Mouse (Mus musculus) liver, adult 2 months (tissue): ENCODE measurements at regions not wholly inside any gene's neighbourhood (a gene's known extent, or its start where the extent isn't known, plus 50 kb on each side); places are given as distances from the start of the nearest gene placed in this dataset.

Experiments
- CTCF ChIP-seq: fragments of 200-500 bp; IDR thresholded peaks from 2 replicates; pipeline ENCODE4 v1.5.1; 2011; ENCODE audit warnings: low read depth, low read length, control low read depth
- POLR2A ChIP-seq: fragments of 200-500 bp; IDR thresholded peaks from 2 replicates; pipeline ENCODE4 v1.6.1; 2011; ENCODE audit warnings: low read length, control low read depth; ENCODE audit not compliant: insufficient read depth; ENCODE audit errors: extremely low read depth

DNA sequence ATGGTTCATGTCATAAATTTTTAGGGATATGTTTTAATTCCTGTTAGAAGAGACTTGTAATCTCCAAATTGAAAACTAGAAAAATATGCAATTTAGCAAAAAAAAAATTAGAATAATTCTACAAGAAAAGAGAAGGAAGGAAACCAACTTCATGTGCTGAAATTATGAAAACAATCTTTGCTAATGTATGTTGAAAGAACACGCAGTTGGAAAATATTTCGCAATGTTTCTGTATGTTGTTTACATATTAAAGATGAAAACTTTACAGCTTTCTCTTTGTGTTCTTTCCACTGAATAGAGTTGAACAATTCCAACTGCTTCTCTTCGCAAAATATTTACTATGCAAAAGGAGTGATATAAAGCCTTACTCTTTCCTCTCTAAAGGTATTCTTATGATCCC is 251.3 kb downstream of the Meis1 start:
- TF ChIP-seq POLR2A, result no peak
- no peak for TF ChIP-seq CTCF
